Mouse (Mus musculus) embryonic facial prominence, embryonic 13.5 days (tissue): ENCODE data around the gene Adgre5. TPM values are rescaled to one million over a fixed set of nuclear protein-coding genes. Genes with fewer than 3 reads are reported as not detected.

ENCODE experiments used
- ATAC-seq: fragments of 200-750 bp; cut with Nextera tagmentation; 2 replicates; pipeline ENCODE4 v1.8.0; 2017; ENCODE audit warnings: low read depth; ENCODE audit not compliant: insufficient number of reproducible peaks, insufficient read depth, low FRiP score, low TSS enrichment
- H3K27ac ChIP-seq: fragments of 300-500 bp; sonication (generic); 2 replicates; pipeline ENCODE4 v1.5.1; 2015; ENCODE audit warnings: moderate library complexity, mild to moderate bottlenecking, inconsistent platforms
- H3K27me3 ChIP-seq: fragments of 300-500 bp; sonication (generic); 2 replicates; pipeline ENCODE4 v1.6.1; 2015; ENCODE audit warnings: mild to moderate bottlenecking, inconsistent platforms
- H3K36me3 ChIP-seq: fragments of 300-500 bp; sonication (generic); 2 replicates; pipeline ENCODE4 v1.6.1; 2015; ENCODE audit warnings: mild to moderate bottlenecking, inconsistent platforms
- H3K4me1 ChIP-seq: fragments of 300-500 bp; sonication (generic); 2 replicates; pipeline ENCODE4 v1.6.1; 2015; ENCODE audit warnings: inconsistent platforms
- H3K4me2 ChIP-seq: fragments of 300-500 bp; sonication (generic); 2 replicates; pipeline ENCODE4 v1.6.1; 2015; ENCODE audit warnings: moderate library complexity, mild to moderate bottlenecking, inconsistent platforms
- H3K4me3 ChIP-seq: fragments of 300-500 bp; sonication (generic); 2 replicates; pipeline ENCODE4 v1.5.1; 2015; ENCODE audit warnings: mild to moderate bottlenecking, inconsistent platforms
- H3K9ac ChIP-seq: fragments of 300-500 bp; sonication (generic); 2 replicates; pipeline ENCODE4 v1.6.1; 2015; ENCODE audit warnings: mild to moderate bottlenecking, inconsistent platforms
- H3K9me3 ChIP-seq: fragments of 300-500 bp; sonication (generic); 2 replicates; pipeline ENCODE4 v1.6.1; 2016; ENCODE audit warnings: inconsistent platforms
- WGBS: fragments of 180-500 bp; shearing (Covaris S2); methylation state at CpG from one replicate; pipeline ENCODE4 v1.1.7; 2015; ENCODE audit warnings: mixed read lengths; 5-methylcytosine and 5-hydroxymethylcytosine counted together
- polyA plus RNA-seq: library from polyadenylated mRNA; unstranded; fragments of >200 nt; fragmentation: Nextera tagmentation; extraction: Ambion mirVana; gene quantifications from 2 replicates; pipeline ENCODE4 v1.2.1, GENCODE M21; 2015

Adgre5 gene
- polyA plus RNA-seq, 1 experiment from 2014 or later: 27.1 TPM

GRCm38 (mm10) chr8:83719048-83719447 is 22.1 kb downstream of the Adgre5 start:
- H3K27ac ChIP-seq: no peak overlapping the region
- H3K4me1 ChIP-seq: peaks cover 17% of the 10 kb centered on the region
- H3K27me3 ChIP-seq: no peaks in the 10 kb centered on the region
- no peak overlapping the region for H3K4me3 ChIP-seq
- H3K36me3 ChIP-seq: peaks cover 51% of the 10 kb centered on the region
- no peak for ATAC-seq
- 86% methylated on average over 2 of the region's 2 CpGs for WGBS
- H3K9ac ChIP-seq: no peak overlapping the region
- H3K4me2 ChIP-seq: no peak overlapping the region
- no peaks in the 10 kb centered on the region for H3K9me3 ChIP-seq

GRCm38 (mm10) chr8:83716563-83716962 is 24.6 kb downstream of the Adgre5 start:
- 61% methylated on average over 2 of the region's 2 CpGs for WGBS
- no peaks in the 10 kb centered on the region for H3K9me3 ChIP-seq
- peak overlapping the region; percentile 94 for H3K4me3 ChIP-seq
- H3K36me3 ChIP-seq: peaks cover 26% of the 10 kb centered on the region
- H3K4me1 ChIP-seq: peaks cover 17% of the 10 kb centered on the region
- H3K9ac ChIP-seq: peak overlapping the region; percentile 83
- H3K27ac ChIP-seq: no peak overlapping the region
- peak overlapping the region; percentile 85 for H3K4me2 ChIP-seq
- no peaks in the 10 kb centered on the region for H3K27me3 ChIP-seq
- ATAC-seq: no peak

- Histone ChIP-seq H3K9ac (peak overlapping the region; percentile 83), H3K4me3 (peak overlapping the region; percentile 94), H3K27ac (peak overlapping the region; percentile 88), H3K9me3 (no peaks in the 10 kb centered on the region), H3K27me3 (no peaks in the 10 kb centered on the region), H3K36me3 (peaks cover 18% of the 10 kb centered on the region), H3K4me1 (peaks cover 17% of the 10 kb centered on the region), H3K4me2 (peak overlapping the region; percentile 85)
- 2% methylated on average over 17 of the region's 17 CpGs for WGBS
- no peak for ATAC-seq
Measured at GRCm38 (mm10) chr8:83715771-83716170, 25.4 kb downstream of the Adgre5 start.

GRCm38 (mm10) chr8:83715031-83715690 is 26.0 kb downstream of the Adgre5 start, which contains the start of gene Ddx39:
TSS of gene Ddx39 (plus strand) at chr8:83715177.
- Histone ChIP-seq H3K9me3 (no peaks in the 10 kb centered on the region), H3K4me3 (peak within 1 kb of the TSS; percentile 94), H3K27ac (peak within 1 kb of the TSS; percentile 88), H3K9ac (peak within 1 kb of the TSS; percentile 83), H3K27me3 (no peaks in the 10 kb centered on the region), H3K4me1 (peaks cover 17% of the 10 kb centered on the region), H3K4me2 (peak within 1 kb of the TSS; percentile 85), H3K36me3 (peaks cover 12% of the 10 kb centered on the region)
- ATAC-seq: peak; percentile 99
- WGBS: under 1% methylated on average over 63 of the region's 63 CpGs

GRCm38 (mm10) chr8:83714676-83715030 is 26.5 kb downstream of the Adgre5 start:
- Histone ChIP-seq H3K9ac (no peak overlapping the region), H3K27ac (peak overlapping the region; percentile 88; the same call in 1 of the 2 replicates), H3K4me2 (peak overlapping the region; percentile 53), H3K4me3 (peak overlapping the region; percentile 94), H3K27me3 (no peaks in the 10 kb centered on the region), H3K36me3 (peaks cover 7% of the 10 kb centered on the region), H3K4me1 (peaks cover 17% of the 10 kb centered on the region), H3K9me3 (no peaks in the 10 kb centered on the region)
- 16% methylated on average over 8 of the region's 8 CpGs for WGBS
- no peak for ATAC-seq

- no peak for ATAC-seq
- no peaks in the 10 kb centered on the region for H3K9me3 ChIP-seq
- WGBS: 69% methylated on average over 8 of the region's 8 CpGs
- H3K36me3 ChIP-seq: no peaks in the 10 kb centered on the region
- H3K4me2 ChIP-seq: no peak overlapping the region
- no peak overlapping the region for H3K27ac ChIP-seq
- no peak overlapping the region for H3K9ac ChIP-seq
- no peaks in the 10 kb centered on the region for H3K27me3 ChIP-seq
- H3K4me3 ChIP-seq: no peak overlapping the region
- H3K4me1 ChIP-seq: no peaks in the 10 kb centered on the region
Measured at GRCm38 (mm10) chr8:83707554-83707953, 33.6 kb downstream of the Adgre5 start.

- no peak overlapping the region for H3K9ac ChIP-seq
- no peaks in the 10 kb centered on the region for H3K4me1 ChIP-seq
Measured at GRCm38 (mm10) chr8:83706411-83706810, 34.7 kb downstream of the Adgre5 start.

GRCm38 (mm10) chr8:83703426-83703825 is 37.7 kb downstream of the Adgre5 start:
- Histone ChIP-seq H3K4me2 (no peak overlapping the region), H3K36me3 (no peaks in the 10 kb centered on the region), H3K9ac (no peak overlapping the region), H3K4me3 (no peak overlapping the region), H3K27me3 (no peaks in the 10 kb centered on the region), H3K9me3 (no peaks in the 10 kb centered on the region), H3K27ac (no peak overlapping the region), H3K4me1 (peaks cover 18% of the 10 kb centered on the region)
- no peak for ATAC-seq
- WGBS: 80% methylated on average over 4 of the region's 4 CpGs

More at GRCm38 (mm10) chr8:83706411-83706810, 34.7 kb downstream of the Adgre5 start:
- Histone ChIP-seq H3K4me2 (no peak overlapping the region), H3K4me3 (no peak overlapping the region), H3K27ac (no peak overlapping the region), H3K9me3 (no peaks in the 10 kb centered on the region), H3K27me3 (no peaks in the 10 kb centered on the region), H3K36me3 (no peaks in the 10 kb centered on the region)
- 67% methylated on average over 5 of the region's 5 CpGs for WGBS
- no peak for ATAC-seq

- WGBS: 54% methylated on average over 9 of the region's 9 CpGs
- H3K4me2 ChIP-seq: peak overlapping the region; percentile 93
- H3K9me3 ChIP-seq: no peaks in the 10 kb centered on the region
- H3K4me3 ChIP-seq: no peak overlapping the region
- H3K27ac ChIP-seq: no peak overlapping the region
- peak overlapping the region; percentile 3; the same call in 1 of the 2 replicates for H3K9ac ChIP-seq
- no peak for ATAC-seq
- no peaks in the 10 kb centered on the region for H3K27me3 ChIP-seq
- H3K36me3 ChIP-seq: no peaks in the 10 kb centered on the region
- H3K4me1 ChIP-seq: peaks cover 36% of the 10 kb centered on the region
Measured at GRCm38 (mm10) chr8:83700423-83701085, 40.6 kb downstream of the Adgre5 start.

GRCm38 (mm10) chr8:83699566-83699965 is 41.6 kb downstream of the Adgre5 start:
- peak overlapping the region; percentile 85 for H3K4me3 ChIP-seq
- H3K27me3 ChIP-seq: no peaks in the 10 kb centered on the region
- ATAC-seq: no peak
- peak overlapping the region; percentile 90 for H3K9ac ChIP-seq
- H3K36me3 ChIP-seq: no peaks in the 10 kb centered on the region
- H3K4me2 ChIP-seq: peak overlapping the region; percentile 93
- H3K27ac ChIP-seq: peak overlapping the region; percentile 80
- 13% methylated on average over 9 of the region's 9 CpGs for WGBS
- peaks cover 36% of the 10 kb centered on the region for H3K4me1 ChIP-seq
- no peaks in the 10 kb centered on the region for H3K9me3 ChIP-seq

- ATAC-seq: peak; percentile 61
- under 1% methylated on average over 80 of the region's 85 CpGs for WGBS
- peaks cover 43% of the 10 kb centered on the region for H3K4me1 ChIP-seq
- peak within 1 kb of the TSS; percentile 93 for H3K4me2 ChIP-seq
- no peaks in the 10 kb centered on the region for H3K27me3 ChIP-seq
- H3K36me3 ChIP-seq: no peaks in the 10 kb centered on the region
- no peaks in the 10 kb centered on the region for H3K9me3 ChIP-seq
- peak within 1 kb of the TSS; percentile 85 for H3K4me3 ChIP-seq
- H3K9ac ChIP-seq: peak within 1 kb of the TSS; percentile 90
- H3K27ac ChIP-seq: peak within 1 kb of the TSS; percentile 80
Measured at GRCm38 (mm10) chr8:83698661-83699453, 42.3 kb downstream of the Adgre5 start, which contains the start of gene Pkn1. TSS of gene Pkn1 (minus strand) at chr8:83699179.
